Mouse (Mus musculus): ENCODE results near the gene Cltc.

DNA sequence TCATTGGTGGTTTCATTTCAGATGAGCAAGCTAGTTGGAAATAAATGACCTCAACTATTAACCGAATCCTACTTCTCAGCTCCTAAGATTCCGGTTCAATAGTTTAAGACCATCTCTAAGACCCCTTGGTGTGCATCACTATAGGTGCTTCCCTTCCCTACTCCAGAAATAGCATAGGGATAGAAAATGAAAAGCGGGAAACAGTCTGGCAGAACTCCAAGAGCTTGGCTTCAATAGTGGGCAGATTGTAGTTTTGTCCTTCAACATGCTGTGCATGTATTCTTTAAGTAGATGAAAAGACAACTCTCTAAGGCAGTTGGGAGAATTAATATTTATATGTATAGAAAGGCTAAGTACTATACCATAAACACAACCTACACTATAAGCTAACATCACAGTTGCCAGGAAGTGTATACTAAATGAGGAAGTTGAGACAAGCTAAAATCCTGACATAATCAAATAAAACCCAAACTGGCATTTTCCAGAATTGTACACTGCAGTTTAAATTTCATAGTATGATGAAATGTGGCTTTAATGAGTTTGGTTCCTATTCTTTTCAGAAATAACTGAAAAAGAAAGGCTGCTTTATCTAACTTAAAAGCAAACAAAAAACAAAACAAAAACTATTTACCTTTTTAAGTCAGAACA, 7.5 kb downstream of the Cltc start:
- TF ChIP-seq POLR2A (IDR thresholded peaks at IDR 0.05; ENCODE audit: insufficient read depth, low read depth, low read length): no peak
- no peak for TF ChIP-seq CTCF (IDR thresholded peaks at IDR 0.05)

Data from heart, adult 2 months (tissue).